20 mouse cellular contexts compared by ENCODE assay signal in genomic region chr12:80191371-80191770, GRCm38 (mm10).
A peak's percentile ranks its signal among the peaks of the same experiment; 100 is the strongest.
DNase-seq lines count a peak whose midpoint lies in the region; ATAC-seq lines count a peak whose summit lies in the region.
"Had no signal": no experiment of that assay in that cellular context is flagged by ENCODE, and none has a peak within 500 bp of the region (broad histone marks: within the 10 kb centered on the region; RNA-seq: fewer than 3 reads in every experiment).

No protein-coding gene starts in this region.

- 69% methylated on average over 6 of the region's 6 CpGs for WGBS in hindbrain, embryonic 10.5 days
- WGBS in hindbrain, embryonic 14.5 days: 78% methylated on average over 6 of the region's 6 CpGs
- WGBS in neural tube, embryonic 11.5 days: 75% methylated on average over 6 of the region's 6 CpGs
- 69% methylated on average over 6 of the region's 6 CpGs for WGBS in neural tube, embryonic 15.5 days

- H3K4me3 ChIP-seq in hindbrain, embryonic 10.5 days: no peak overlapping the region
- H3K4me3 ChIP-seq in hindbrain, embryonic 14.5 days (replicated peaks; ENCODE audit: low read length): no peak overlapping the region
- H3K4me3 ChIP-seq in neural tube, embryonic 11.5 days (ENCODE audit: low read depth, low read length): no peak overlapping the region
- no peak overlapping the region for H3K4me3 ChIP-seq in neural tube, embryonic 15.5 days (replicated peaks)
- H3K4me3 ChIP-seq: forebrain, embryonic 15.5 days; limb, embryonic 10.5 days had no signal

- no peak overlapping the region for H3K9ac ChIP-seq in hindbrain, embryonic 14.5 days
- H3K9ac ChIP-seq in neural tube, embryonic 11.5 days (ENCODE audit: low read length): peak overlapping the region; percentile 15; the same call in 1 of the 2 replicates
- no peak overlapping the region for H3K9ac ChIP-seq in neural tube, embryonic 15.5 days (replicated peaks)
- H3K9ac ChIP-seq: forebrain, embryonic 15.5 days had no signal

- H3K9me3 ChIP-seq in hindbrain, embryonic 10.5 days: no peaks in the 10 kb centered on the region
- no peaks in the 10 kb centered on the region for H3K9me3 ChIP-seq in hindbrain, embryonic 14.5 days (ENCODE audit: control insufficient read depth, low read length)
- H3K9me3 ChIP-seq in neural tube, embryonic 11.5 days (ENCODE audit: control insufficient read depth, low read length): no peaks in the 10 kb centered on the region
- H3K9me3 ChIP-seq in neural tube, embryonic 15.5 days (replicated peaks): no peaks in the 10 kb centered on the region
- H3K9me3 ChIP-seq: forebrain, embryonic 15.5 days; limb, embryonic 10.5 days had no signal

- H3K4me2 ChIP-seq in hindbrain, embryonic 14.5 days (replicated peaks): no peak overlapping the region
- no peak overlapping the region for H3K4me2 ChIP-seq in neural tube, embryonic 11.5 days (ENCODE audit: low read depth)
- H3K4me2 ChIP-seq in neural tube, embryonic 15.5 days: no peak overlapping the region
- H3K4me2 ChIP-seq: forebrain, embryonic 15.5 days had no signal

- DNase-seq in hindbrain, embryonic 10.5 days (ENCODE audit: low spot score): peak; percentile 25
- no peak for DNase-seq in hindbrain, embryonic 14.5 days (ENCODE audit: low spot score)
- DNase-seq in neural tube, embryonic 11.5 days (ENCODE audit: low spot score): peak; percentile 17
- DNase-seq in R1 (ENCODE audit: low read depth, low spot score): peak; percentile 67
- DNase-seq in frontal cortex, adult 2 months (ENCODE audit: extremely low spot score in 1 of 2, low spot score in 1 of 2): no peak
- DNase-seq in layer of hippocampus, postnatal 14 days (ENCODE audit: low spot score in 2 of 2): no peak
- DNase-seq: adrenal gland, postnatal 25 days; B cell, adult 2 months; cerebellum, adult 11-12 months; cerebellum, postnatal 36 days; gastrocnemius, postnatal 36 days; kidney, adult 18-20 months; kidney, postnatal 14 days; lung, adult 2 months; right cerebral cortex, adult 18-20 months had no signal

- H3K36me3 ChIP-seq in hindbrain, embryonic 10.5 days: peaks cover 96% of the 10 kb centered on the region
- peaks cover 19% of the 10 kb centered on the region; the same call in 1 of the 2 replicates for H3K36me3 ChIP-seq in hindbrain, embryonic 14.5 days (replicated peaks; ENCODE audit: control insufficient read depth, insufficient read depth)
- H3K36me3 ChIP-seq in neural tube, embryonic 11.5 days (ENCODE audit: control insufficient read depth, insufficient read depth, low read length): peaks cover 4% of the 10 kb centered on the region
- H3K36me3 ChIP-seq in neural tube, embryonic 15.5 days: peaks cover 20% of the 10 kb centered on the region
- H3K36me3 ChIP-seq: forebrain, embryonic 15.5 days had no signal

- H3K4me1 ChIP-seq in hindbrain, embryonic 10.5 days (replicated peaks): peaks cover 17% of the 10 kb centered on the region
- H3K4me1 ChIP-seq in hindbrain, embryonic 14.5 days (replicated peaks; ENCODE audit: control insufficient read depth, insufficient read depth, low read length): no peaks in the 10 kb centered on the region
- peaks cover 2% of the 10 kb centered on the region; the same call in 1 of the 2 replicates for H3K4me1 ChIP-seq in neural tube, embryonic 11.5 days (ENCODE audit: control insufficient read depth, insufficient read depth, low read length)
- 0 out of 2 replicates have a peak, but pooled peaks cover 7% of the 10 kb centered on the region for H3K4me1 ChIP-seq in neural tube, embryonic 15.5 days
- H3K4me1 ChIP-seq: forebrain, embryonic 15.5 days had no signal

- ATAC-seq in hindbrain, embryonic 14.5 days (ENCODE audit: low FRiP score): no peak
- no peak for ATAC-seq in neural tube, embryonic 11.5 days (ENCODE audit: insufficient read depth, low FRiP score, low TSS enrichment)
- no peak for ATAC-seq in neural tube, embryonic 15.5 days (ENCODE audit: low FRiP score)
- 0 out of 2 replicates have a peak, but pooled peaks have one; percentile 33 for ATAC-seq in megakaryocyte, adult 5-6 weeks (ENCODE audit: poor library complexity, severe bottlenecking)
- ATAC-seq: forebrain, embryonic 15.5 days; Patski had no signal

- H3K27me3 ChIP-seq in hindbrain, embryonic 10.5 days (ENCODE audit: insufficient read depth, poor library complexity, severe bottlenecking): no peaks in the 10 kb centered on the region
- H3K27me3 ChIP-seq in hindbrain, embryonic 14.5 days (ENCODE audit: control insufficient read depth, insufficient read depth, low read length): no peaks in the 10 kb centered on the region
- no peaks in the 10 kb centered on the region for H3K27me3 ChIP-seq in neural tube, embryonic 11.5 days (ENCODE audit: control insufficient read depth, insufficient read depth, low read length)
- no peaks in the 10 kb centered on the region for H3K27me3 ChIP-seq in neural tube, embryonic 15.5 days (replicated peaks)
- H3K27me3 ChIP-seq: forebrain, embryonic 15.5 days; Patski had no signal

- peak overlapping the region; percentile 66 for H3K27ac ChIP-seq in hindbrain, embryonic 10.5 days
- no peak overlapping the region for H3K27ac ChIP-seq in hindbrain, embryonic 14.5 days
- no peak overlapping the region for H3K27ac ChIP-seq in neural tube, embryonic 11.5 days (ENCODE audit: low read depth, low read length)
- no peak overlapping the region for H3K27ac ChIP-seq in neural tube, embryonic 15.5 days (replicated peaks)
- H3K27ac ChIP-seq: forebrain, embryonic 15.5 days; limb, embryonic 10.5 days had no signal

Comparison
In these comparisons a context has a peak if more than half of its experiments do, and no peak if none do; other contexts are left out.
1. DNase-seq: peak in hindbrain, embryonic 10.5 days (single experiment), neural tube, embryonic 11.5 days (single experiment) and R1 (single experiment); none in hindbrain, embryonic 14.5 days (single experiment), frontal cortex, adult 2 months (0 of 2) and layer of hippocampus, postnatal 14 days (0 of 2).